In genomic region chr9:62166186-62166585, GRCm38 (mm10) we compare ENCODE assay signal across 13 mouse cellular contexts. TPM values are rescaled to one million over a fixed set of nuclear protein-coding genes. Genes with fewer than 3 reads are reported as not detected.
DNase-seq lines count a peak whose midpoint lies in the region; ATAC-seq and TF ChIP-seq lines count a peak whose summit lies in the region.
"Had no signal": no experiment of that assay in that cellular context is flagged by ENCODE, and none has a peak within 500 bp of the region (broad histone marks: within the 10 kb centered on the region; RNA-seq: fewer than 3 reads in every experiment).

No protein-coding gene starts in this region.

- no peak for TF ChIP-seq EP300 in stomach, postnatal 0 days (optimal IDR thresholded peaks at IDR 0.05)

- H3K9me3 ChIP-seq in forebrain, embryonic 14.5 days (replicated peaks; ENCODE audit: control insufficient read depth, low read length) = no peaks in the 10 kb centered on the region
- no peaks in the 10 kb centered on the region for H3K9me3 ChIP-seq in forebrain, embryonic 15.5 days
- H3K9me3 ChIP-seq in embryonic facial prominence, embryonic 15.5 days (replicated peaks) = no peaks in the 10 kb centered on the region
- H3K9me3 ChIP-seq in limb, embryonic 15.5 days = no peaks in the 10 kb centered on the region
- H3K9me3 ChIP-seq in stomach, postnatal 0 days (ENCODE audit: control insufficient read depth, low read length) = no peaks in the 10 kb centered on the region
- H3K9me3 ChIP-seq: neural tube, embryonic 12.5 days had no signal

- WGBS in forebrain, embryonic 14.5 days = 19% methylated on average over 4 of the region's 4 CpGs
- WGBS in forebrain, embryonic 15.5 days = 21% methylated on average over 4 of the region's 4 CpGs
- WGBS in embryonic facial prominence, embryonic 15.5 days = 27% methylated on average over 4 of the region's 4 CpGs
- WGBS in limb, embryonic 15.5 days = 26% methylated on average over 4 of the region's 4 CpGs
- 49% methylated on average over 4 of the region's 4 CpGs for WGBS in stomach, postnatal 0 days

- DNase-seq in forebrain, embryonic 14.5 days (ENCODE audit: low spot score) = no peak
- DNase-seq in ZHBTc4 (ENCODE audit: low read depth, low spot score) = peak; percentile 12
- DNase-seq in frontal cortex, adult 2 months (ENCODE audit: extremely low spot score in 1 of 2, low spot score in 1 of 2) = no peak
- no peak for DNase-seq in urinary bladder, postnatal 25 days (ENCODE audit: low spot score)
- DNase-seq in stomach, postnatal 0 days (ENCODE audit: low spot score) = no peak
- DNase-seq: heart, adult 11 months; kidney, postnatal 25 days had no signal

- peak overlapping the region; percentile 29; the same call in 1 of the 2 replicates for H3K9ac ChIP-seq in forebrain, embryonic 14.5 days (ENCODE audit: low read length)
- no peak overlapping the region for H3K9ac ChIP-seq in forebrain, embryonic 15.5 days (replicated peaks)
- H3K9ac ChIP-seq in embryonic facial prominence, embryonic 15.5 days = no peak overlapping the region
- no peak overlapping the region for H3K9ac ChIP-seq in limb, embryonic 15.5 days
- H3K9ac ChIP-seq in stomach, postnatal 0 days (ENCODE audit: low read length) = no peak overlapping the region
- H3K9ac ChIP-seq: neural tube, embryonic 12.5 days had no signal

- no peak overlapping the region for H3K27ac ChIP-seq in forebrain, embryonic 14.5 days (ENCODE audit: low read depth, low read length)
- no peak overlapping the region for H3K27ac ChIP-seq in forebrain, embryonic 15.5 days (replicated peaks)
- peak overlapping the region; percentile 4; the same call in 1 of the 2 replicates for H3K27ac ChIP-seq in embryonic facial prominence, embryonic 15.5 days (replicated peaks)
- peak overlapping the region; percentile 54; the same call in 1 of the 2 replicates for H3K27ac ChIP-seq in limb, embryonic 15.5 days
- no peak overlapping the region for H3K27ac ChIP-seq in stomach, postnatal 0 days (replicated peaks)
- H3K27ac ChIP-seq: neural tube, embryonic 12.5 days had no signal

- TF ChIP-seq CTCF in stomach, postnatal 0 days (IDR thresholded peaks at IDR 0.05; ENCODE audit: low read depth) = no peak

- H3K4me2 ChIP-seq in forebrain, embryonic 14.5 days (ENCODE audit: low read length) = no peak overlapping the region
- no peak overlapping the region for H3K4me2 ChIP-seq in forebrain, embryonic 15.5 days (replicated peaks)
- no peak overlapping the region for H3K4me2 ChIP-seq in embryonic facial prominence, embryonic 15.5 days (replicated peaks)
- no peak overlapping the region for H3K4me2 ChIP-seq in limb, embryonic 15.5 days
- H3K4me2 ChIP-seq in stomach, postnatal 0 days (replicated peaks; ENCODE audit: low read depth) = no peak overlapping the region
- H3K4me2 ChIP-seq: neural tube, embryonic 12.5 days had no signal

- no peaks in the 10 kb centered on the region for H3K27me3 ChIP-seq in forebrain, embryonic 14.5 days (replicated peaks; ENCODE audit: control insufficient read depth, insufficient read depth, low read length)
- no peaks in the 10 kb centered on the region for H3K27me3 ChIP-seq in forebrain, embryonic 15.5 days
- H3K27me3 ChIP-seq in embryonic facial prominence, embryonic 15.5 days = no peaks in the 10 kb centered on the region
- no peaks in the 10 kb centered on the region for H3K27me3 ChIP-seq in limb, embryonic 15.5 days
- H3K27me3 ChIP-seq in stomach, postnatal 0 days (ENCODE audit: control insufficient read depth, insufficient read depth, low read length) = no peaks in the 10 kb centered on the region
- H3K27me3 ChIP-seq: CH12.LX; neural tube, embryonic 12.5 days had no signal

- no peak for ATAC-seq in forebrain, embryonic 14.5 days
- no peak for ATAC-seq in forebrain, embryonic 15.5 days (replicated peaks)
- ATAC-seq in embryonic facial prominence, embryonic 15.5 days (ENCODE audit: insufficient number of reproducible peaks, low FRiP score, low TSS enrichment, low read depth) = no peak
- no peak for ATAC-seq in limb, embryonic 15.5 days (ENCODE audit: insufficient number of reproducible peaks, low FRiP score, low TSS enrichment, low read depth)
- no peak for ATAC-seq in stomach, postnatal 0 days (ENCODE audit: low FRiP score, low TSS enrichment)
- ATAC-seq: lung, postnatal 0 days had no signal

- peaks cover 8% of the 10 kb centered on the region; the same call in 1 of the 2 replicates for H3K4me1 ChIP-seq in forebrain, embryonic 14.5 days (ENCODE audit: control insufficient read depth, insufficient read depth, low read length)
- peaks cover 2% of the 10 kb centered on the region; the same call in 1 of the 2 replicates for H3K4me1 ChIP-seq in forebrain, embryonic 15.5 days
- peaks cover 19% of the 10 kb centered on the region for H3K4me1 ChIP-seq in embryonic facial prominence, embryonic 15.5 days
- peaks cover 14% of the 10 kb centered on the region; the same call in 1 of the 2 replicates for H3K4me1 ChIP-seq in limb, embryonic 15.5 days
- no peaks in the 10 kb centered on the region for H3K4me1 ChIP-seq in stomach, postnatal 0 days (replicated peaks; ENCODE audit: control insufficient read depth, insufficient read depth)

- H3K36me3 ChIP-seq in forebrain, embryonic 14.5 days (ENCODE audit: control insufficient read depth, insufficient read depth, low read length) = no peaks in the 10 kb centered on the region
- no peaks in the 10 kb centered on the region for H3K36me3 ChIP-seq in forebrain, embryonic 15.5 days
- H3K36me3 ChIP-seq in embryonic facial prominence, embryonic 15.5 days = no peaks in the 10 kb centered on the region
- H3K36me3 ChIP-seq in limb, embryonic 15.5 days = no peaks in the 10 kb centered on the region
- no peaks in the 10 kb centered on the region for H3K36me3 ChIP-seq in stomach, postnatal 0 days (ENCODE audit: control insufficient read depth, insufficient read depth, low read length)
- H3K36me3 ChIP-seq: neural tube, embryonic 12.5 days had no signal

- H3K4me3 ChIP-seq in forebrain, embryonic 14.5 days (ENCODE audit: low read depth, low read length) = no peak overlapping the region
- H3K4me3 ChIP-seq in forebrain, embryonic 15.5 days = no peak overlapping the region
- no peak overlapping the region for H3K4me3 ChIP-seq in embryonic facial prominence, embryonic 15.5 days (replicated peaks)
- no peak overlapping the region for H3K4me3 ChIP-seq in limb, embryonic 15.5 days
- no peak overlapping the region for H3K4me3 ChIP-seq in stomach, postnatal 0 days (ENCODE audit: low read depth, low read length)
- H3K4me3 ChIP-seq: neural tube, embryonic 12.5 days had no signal

RNA-seq across cellular contexts. Expression of gene Glce, which starts 43.7 kb away (rescaled TPM):
- 16.0 and 18.5 TPM in 2 replicates for polyA plus RNA-seq in forebrain, embryonic 14.5 days (2014; fragmentation: Nextera tagmentation; extraction: Ambion mirVana)
- polyA plus RNA-seq in forebrain, embryonic 15.5 days (2015; fragmentation: Nextera tagmentation; extraction: Ambion mirVana) = 16.4 and 17.4 TPM in 2 replicates
- polyA plus RNA-seq in embryonic facial prominence, embryonic 15.5 days (2015; fragmentation: Nextera tagmentation; extraction: Ambion mirVana) = 33.1 and 34.6 TPM in 2 replicates
- polyA plus RNA-seq in limb, embryonic 15.5 days (2015; fragmentation: Nextera tagmentation; extraction: Ambion mirVana) = 26.8 and 29.1 TPM in 2 replicates
- polyA plus RNA-seq in frontal cortex, adult 2 months (2012; rRNA removed) = 15.2 and 15.7 TPM in 2 replicates
- polyA plus RNA-seq in stomach, postnatal 0 days (2015; fragmentation: Nextera tagmentation; extraction: Ambion mirVana) = 10.8 and 11.2 TPM in 2 replicates

Comparison
In these comparisons a context has a peak if more than half of its experiments do, and no peak if none do; other contexts are left out.
1. H3K27ac ChIP-seq: peak in embryonic facial prominence, embryonic 15.5 days (single experiment) and limb, embryonic 15.5 days (single experiment); none in forebrain, embryonic 14.5 days (single experiment), forebrain, embryonic 15.5 days (single experiment) and stomach, postnatal 0 days (single experiment).